Mouse (Mus musculus) E14TG2a.4 (cell line): ENCODE results near the gene BC051019.
A peak's percentile ranks its signal among the peaks of the same experiment; 100 is the strongest.

Experiments
- H3K27me3 ChIP-seq: 2 replicates; pipeline ENCODE4 v1.6.1; 2014; ENCODE audit warnings: low read length, control low read depth; ENCODE audit not compliant: insufficient read depth
- H3K36me3 ChIP-seq: 2 replicates; pipeline ENCODE4 v1.6.1; 2014; ENCODE audit warnings: low read length, control low read depth; ENCODE audit not compliant: insufficient read depth
- H3K4me1 ChIP-seq: replicated peaks from 2 replicates; pipeline ENCODE4 v1.6.1; 2014; ENCODE audit warnings: low read depth, low read length, control low read depth
- H3K4me3 ChIP-seq: replicated peaks from 2 replicates; pipeline ENCODE4 v1.5.1; 2014; ENCODE audit warnings: mild to moderate bottlenecking, low read length
- H3K9me3 ChIP-seq: 2 replicates; pipeline ENCODE4 v1.6.1; 2014; ENCODE audit warnings: low read length, control low read depth
- CTCF ChIP-seq: conservative IDR thresholded peaks from 2 replicates; pipeline ENCODE4 v1.5.1; 2014; ENCODE audit warnings: low read length
- NANOG ChIP-seq: IDR thresholded peaks from 2 replicates; pipeline ENCODE4 v1.6.1; 2014; ENCODE audit warnings: borderline replicate concordance, low read length, mixed read lengths
- POU5F1 ChIP-seq: IDR thresholded peaks from 2 replicates; pipeline ENCODE4 v1.6.1; 2014; ENCODE audit warnings: low read length, borderline replicate concordance

Gene BC051019

GRCm38 (mm10) chr7:109751427-109752007, 27.9 kb upstream of the BC051019 start:
- H3K9me3 ChIP-seq: no peaks in the 10 kb centered on the region
- H3K4me1 ChIP-seq: peaks cover 17% of the 10 kb centered on the region
- peak overlapping the region; percentile 96 for H3K4me3 ChIP-seq
- no peaks in the 10 kb centered on the region for H3K36me3 ChIP-seq
- peaks cover 37% of the 10 kb centered on the region for H3K27me3 ChIP-seq
- TF ChIP-seq CTCF (no peak), POU5F1 (no peak), NANOG (no peak)

- H3K4me1 ChIP-seq: peaks cover 13% of the 10 kb centered on the region
- H3K27me3 ChIP-seq: peaks cover 21% of the 10 kb centered on the region
- H3K4me3 ChIP-seq: no peak overlapping the region
- no peaks in the 10 kb centered on the region for H3K9me3 ChIP-seq
- no peaks in the 10 kb centered on the region for H3K36me3 ChIP-seq
- TF ChIP-seq CTCF (no peak), POU5F1 (no peak), NANOG (no peak)
These were observed 24.1 kb upstream of the BC051019 start for GRCm38 (mm10) chr7:109747747-109748146.

- no peak for TF ChIP-seq CTCF
- no peak for TF ChIP-seq NANOG
- no peak for TF ChIP-seq POU5F1
- no peaks in the 10 kb centered on the region for H3K27me3 ChIP-seq
- no peaks in the 10 kb centered on the region for H3K36me3 ChIP-seq
- no peaks in the 10 kb centered on the region for H3K9me3 ChIP-seq
- no peaks in the 10 kb centered on the region for H3K4me1 ChIP-seq
- H3K4me3 ChIP-seq: no peak overlapping the region
These were observed 18.1 kb upstream of the BC051019 start for GRCm38 (mm10) chr7:109741703-109742102.

GRCm38 (mm10) chr7:109741060-109741459, 17.4 kb upstream of the BC051019 start:
- no peaks in the 10 kb centered on the region for H3K9me3 ChIP-seq
- no peaks in the 10 kb centered on the region for H3K36me3 ChIP-seq
- H3K4me1 ChIP-seq: no peaks in the 10 kb centered on the region
- no peak overlapping the region for H3K4me3 ChIP-seq
- TF ChIP-seq NANOG: no peak
- H3K27me3 ChIP-seq: no peaks in the 10 kb centered on the region

GRCm38 (mm10) chr7:109739822-109740370, 16.2 kb upstream of the BC051019 start:
- no peaks in the 10 kb centered on the region for H3K9me3 ChIP-seq

GRCm38 (mm10) chr7:109734806-109735205, 11.2 kb upstream of the BC051019 start:
- no peaks in the 10 kb centered on the region; the same call in 1 of the 2 replicates for H3K27me3 ChIP-seq
- H3K4me1 ChIP-seq: no peaks in the 10 kb centered on the region
- H3K36me3 ChIP-seq: no peaks in the 10 kb centered on the region
- H3K4me3 ChIP-seq: no peak overlapping the region
- H3K9me3 ChIP-seq: no peaks in the 10 kb centered on the region
- no peak for TF ChIP-seq NANOG
- TF ChIP-seq CTCF: no peak
- no peak for TF ChIP-seq POU5F1

More at GRCm38 (mm10) chr7:109739822-109740370, 16.2 kb upstream of the BC051019 start:
- H3K4me1 ChIP-seq: no peaks in the 10 kb centered on the region
- no peaks in the 10 kb centered on the region for H3K36me3 ChIP-seq
- H3K4me3 ChIP-seq: no peak overlapping the region
- TF ChIP-seq NANOG (no peak), POU5F1 (no peak), CTCF (no peak)
- no peaks in the 10 kb centered on the region for H3K27me3 ChIP-seq

GRCm38 (mm10) chr7:109731626-109732025, 8.0 kb upstream of the BC051019 start, which contains the start of gene Ascl3:
Ascl3 (minus strand) TSS chr7:109731726.
- H3K4me1 ChIP-seq: peaks cover 13% of the 10 kb centered on the region
- H3K9me3 ChIP-seq: no peaks in the 10 kb centered on the region
- no peak within 1 kb of the TSS for H3K4me3 ChIP-seq
- no peaks in the 10 kb centered on the region for H3K36me3 ChIP-seq
- TF ChIP-seq NANOG (no peak), POU5F1 (no peak), CTCF (no peak)
- H3K27me3 ChIP-seq: peaks cover 18% of the 10 kb centered on the region

- Histone ChIP-seq H3K4me1 (peaks cover 30% of the 10 kb centered on the region), H3K9me3 (no peaks in the 10 kb centered on the region), H3K27me3 (peaks cover 22% of the 10 kb centered on the region), H3K4me3 (no peak overlapping the region), H3K36me3 (no peaks in the 10 kb centered on the region)
- TF ChIP-seq CTCF (no peak), POU5F1 (no peak), NANOG (no peak)
These were observed 536 bp downstream of the BC051019 start for GRCm38 (mm10) chr7:109723114-109723513.

- H3K4me1 ChIP-seq: peaks cover 27% of the 10 kb centered on the region
- no peaks in the 10 kb centered on the region for H3K9me3 ChIP-seq
- no peak overlapping the region for H3K4me3 ChIP-seq
- peaks cover 17% of the 10 kb centered on the region for H3K27me3 ChIP-seq
- no peaks in the 10 kb centered on the region for H3K36me3 ChIP-seq
- no peak for TF ChIP-seq POU5F1
- peak; percentile 83 for TF ChIP-seq CTCF
- no peak for TF ChIP-seq NANOG
These were observed 1.0 kb downstream of the BC051019 start for GRCm38 (mm10) chr7:109722618-109723017.
